Mouse (Mus musculus) heart, embryonic 16.5 days (tissue): ENCODE measurements around the gene Plcb3. TPM values are rescaled to one million over a fixed set of nuclear protein-coding genes. Genes with fewer than 3 reads are reported as not detected.

Experiments used
- ATAC-seq: fragments of 200-750 bp; cut with Nextera tagmentation; replicated peaks from 2 replicates; pipeline ENCODE4 v1.8.0; 2017; ENCODE audit warnings: moderate number of reproducible peaks; ENCODE audit not compliant: insufficient read depth, low FRiP score; ENCODE audit errors: extremely low read depth
- H3K27ac ChIP-seq: fragments of 300-500 bp; sonication (generic); 2 replicates; pipeline ENCODE4 v1.5.1; 2014; ENCODE audit warnings: mild to moderate bottlenecking, low read length, control low read depth, moderate library complexity
- H3K27me3 ChIP-seq: fragments of 300-500 bp; sonication (generic); 2 replicates; pipeline ENCODE4 v1.6.1; 2014; ENCODE audit warnings: low read length, mixed read lengths; ENCODE audit not compliant: control insufficient read depth, insufficient read depth
- H3K36me3 ChIP-seq: fragments of 300-500 bp; sonication (generic); 2 replicates; pipeline ENCODE4 v1.6.1; 2014; ENCODE audit not compliant: control insufficient read depth, insufficient read depth
- H3K4me1 ChIP-seq: fragments of 300-500 bp; sonication (generic); 2 replicates; pipeline ENCODE4 v1.6.1; 2014; ENCODE audit warnings: low read length, mixed read lengths; ENCODE audit not compliant: control insufficient read depth, insufficient read depth
- H3K4me2 ChIP-seq: fragments of 300-500 bp; sonication (generic); 2 replicates; pipeline ENCODE4 v1.6.1; 2014; ENCODE audit warnings: low read depth, mild to moderate bottlenecking, control low read depth, low read length
- H3K4me3 ChIP-seq: fragments of 300-500 bp; sonication (generic); 2 replicates; pipeline ENCODE4 v1.5.1; 2014; ENCODE audit warnings: mild to moderate bottlenecking, control low read depth, low read length
- H3K9ac ChIP-seq: fragments of 300-500 bp; sonication (generic); 2 replicates; pipeline ENCODE4 v1.6.1; 2014; ENCODE audit warnings: low read length, control low read depth
- H3K9me3 ChIP-seq: fragments of 300-500 bp; sonication (generic); replicated peaks from 2 replicates; pipeline ENCODE4 v1.6.1; 2016; ENCODE audit warnings: low read length; ENCODE audit not compliant: control insufficient read depth
- WGBS: fragments of 180-500 bp; shearing (Covaris S2); extraction: QIAGEN DNeasy Blood & Tissue Kit; methylation state at CpG from one replicate; pipeline ENCODE4 v1.1.7; 2014; 5-methylcytosine and 5-hydroxymethylcytosine counted together
- polyA plus RNA-seq: library from polyadenylated mRNA; unstranded; fragments of >200 nt; fragmentation: Nextera tagmentation; extraction: Ambion mirVana; gene quantifications from 2 replicates; pipeline ENCODE4 v1.2.1, GENCODE M21; 2015

The Plcb3 gene
- polyA plus RNA-seq, 1 experiment from 2014 or later = 16.8 TPM

DNA sequence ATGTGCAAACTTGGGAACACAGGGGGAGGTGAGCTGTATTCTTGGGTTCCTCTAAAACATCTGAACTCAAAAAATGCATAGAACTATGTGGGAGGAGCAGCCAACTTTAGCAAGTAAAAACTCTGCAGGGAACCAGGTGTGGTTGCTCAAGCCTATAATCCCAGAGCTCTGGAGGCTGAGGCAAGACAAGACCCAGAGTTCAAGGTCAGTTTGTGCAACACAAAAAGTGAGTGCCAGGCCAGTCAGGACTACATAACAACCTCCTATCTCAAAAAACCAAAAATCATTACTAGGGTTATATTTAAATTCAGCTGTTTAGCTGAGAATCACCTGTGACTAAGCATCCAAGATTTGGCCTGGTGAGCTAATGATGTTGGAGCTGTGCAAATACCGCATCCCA lies 44.3 kb downstream of the Plcb3 start:
- no peak overlapping the region for H3K4me2 ChIP-seq
- WGBS = 43% methylated on average over 1 of the region's 1 CpGs
- no peak overlapping the region for H3K27ac ChIP-seq
- H3K4me3 ChIP-seq = no peak overlapping the region
- no peak overlapping the region for H3K9ac ChIP-seq
- no peaks in the 10 kb centered on the region for H3K9me3 ChIP-seq
- H3K36me3 ChIP-seq = no peaks in the 10 kb centered on the region
- no peak for ATAC-seq
- H3K4me1 ChIP-seq = peaks cover 10% of the 10 kb centered on the region
- H3K27me3 ChIP-seq = peaks cover 63% of the 10 kb centered on the region

DNA sequence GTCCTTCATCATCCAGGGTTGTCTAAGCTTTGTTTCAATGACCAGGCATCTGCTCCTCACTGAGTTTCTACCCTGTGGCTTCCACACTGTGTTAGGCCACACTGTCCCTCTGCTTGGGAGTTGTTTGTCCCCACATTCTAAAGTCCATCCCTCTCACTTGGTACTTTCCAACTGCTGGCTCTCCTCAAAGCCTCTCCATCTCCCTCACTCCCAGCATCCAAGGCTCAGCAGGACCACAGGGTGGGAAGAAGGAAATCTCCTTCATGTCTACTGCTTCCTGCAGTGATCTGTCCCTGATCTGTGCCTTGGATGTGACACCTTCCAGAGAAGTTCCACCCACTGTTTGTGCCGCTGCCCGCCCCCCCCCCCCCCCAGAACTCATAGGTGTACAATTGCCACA lies 45.3 kb downstream of the Plcb3 start:
- peaks cover 10% of the 10 kb centered on the region for H3K4me1 ChIP-seq
- H3K4me2 ChIP-seq = no peak overlapping the region
- H3K9me3 ChIP-seq = no peaks in the 10 kb centered on the region
- no peak for ATAC-seq
- H3K36me3 ChIP-seq = no peaks in the 10 kb centered on the region
- no peak overlapping the region for H3K9ac ChIP-seq
- H3K4me3 ChIP-seq = no peak overlapping the region
- H3K27ac ChIP-seq = no peak overlapping the region
- H3K27me3 ChIP-seq = peaks cover 68% of the 10 kb centered on the region
- 5% methylated on average over 2 of the region's 2 CpGs for WGBS

DNA sequence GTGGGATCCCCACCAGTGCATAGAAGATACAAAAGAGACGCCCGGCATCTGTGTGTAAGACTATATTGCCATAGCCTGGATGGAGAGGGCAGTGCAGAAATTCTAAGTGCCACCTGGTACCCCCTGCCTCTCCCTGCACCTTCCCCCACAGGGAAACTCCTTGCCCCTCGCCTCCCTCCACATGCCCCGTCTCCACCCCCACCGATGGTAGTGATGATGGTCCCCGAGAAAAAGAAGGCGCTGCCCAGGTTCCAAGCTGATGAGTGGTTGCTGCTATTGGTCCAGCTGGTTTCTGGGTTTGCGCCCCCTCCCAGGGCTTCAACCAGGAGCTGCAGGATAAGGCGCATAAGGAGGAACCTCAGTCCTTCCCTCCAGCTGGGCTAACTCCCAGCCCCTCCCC lies 48.2 kb downstream of the Plcb3 start:
- Histone ChIP-seq H3K9ac (no peak overlapping the region), H3K36me3 (no peaks in the 10 kb centered on the region), H3K27ac (no peak overlapping the region), H3K4me1 (peaks cover 6% of the 10 kb centered on the region; the same call in 1 of the 2 replicates), H3K4me2 (no peak overlapping the region), H3K4me3 (no peak overlapping the region), H3K9me3 (no peaks in the 10 kb centered on the region), H3K27me3 (peaks cover 59% of the 10 kb centered on the region)
- WGBS = 22% methylated on average over 9 of the region's 9 CpGs
- ATAC-seq = no peak

DNA sequence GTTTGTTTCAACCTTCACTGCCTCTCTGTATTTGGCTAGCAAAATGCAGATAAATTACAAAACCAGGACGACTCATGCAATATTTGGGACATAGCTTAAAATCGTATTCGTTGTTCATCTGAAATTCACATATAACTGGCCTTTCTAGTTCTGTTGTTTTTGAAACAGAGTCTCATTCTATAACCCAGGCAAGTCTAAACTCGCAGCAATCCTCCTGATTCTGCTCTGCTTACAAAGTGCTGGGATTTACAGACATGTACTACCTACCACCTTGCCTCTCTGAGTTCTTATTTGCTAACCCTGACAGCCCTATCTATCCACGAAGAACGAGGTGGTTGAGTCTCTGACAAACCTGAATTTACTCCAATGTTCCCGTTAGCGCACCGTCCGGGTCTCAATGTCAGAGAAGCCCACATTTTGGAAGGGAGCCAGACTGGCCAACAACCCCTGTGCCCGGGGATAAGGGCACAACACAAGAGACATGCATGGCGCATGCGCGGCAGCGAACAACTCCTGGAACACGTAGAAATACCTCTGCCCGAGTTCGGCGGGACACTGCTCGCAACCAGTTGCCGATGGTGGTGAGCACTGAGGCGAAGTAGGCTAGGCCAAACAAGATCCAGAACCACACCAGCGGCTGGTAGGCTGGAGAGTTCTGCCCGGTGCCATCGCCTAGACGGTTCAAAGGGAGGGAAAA lies 49.6 kb downstream of the Plcb3 start:
- WGBS = 18% methylated on average over 26 of the region's 26 CpGs
- Histone ChIP-seq H3K9ac (peak overlapping the region; percentile 21), H3K27ac (no peak overlapping the region), H3K4me1 (peaks cover 14% of the 10 kb centered on the region), H3K9me3 (no peaks in the 10 kb centered on the region), H3K4me2 (peak overlapping the region; percentile 52), H3K36me3 (no peaks in the 10 kb centered on the region), H3K4me3 (peak overlapping the region; percentile 25), H3K27me3 (peaks cover 45% of the 10 kb centered on the region)
- ATAC-seq = no peak

DNA sequence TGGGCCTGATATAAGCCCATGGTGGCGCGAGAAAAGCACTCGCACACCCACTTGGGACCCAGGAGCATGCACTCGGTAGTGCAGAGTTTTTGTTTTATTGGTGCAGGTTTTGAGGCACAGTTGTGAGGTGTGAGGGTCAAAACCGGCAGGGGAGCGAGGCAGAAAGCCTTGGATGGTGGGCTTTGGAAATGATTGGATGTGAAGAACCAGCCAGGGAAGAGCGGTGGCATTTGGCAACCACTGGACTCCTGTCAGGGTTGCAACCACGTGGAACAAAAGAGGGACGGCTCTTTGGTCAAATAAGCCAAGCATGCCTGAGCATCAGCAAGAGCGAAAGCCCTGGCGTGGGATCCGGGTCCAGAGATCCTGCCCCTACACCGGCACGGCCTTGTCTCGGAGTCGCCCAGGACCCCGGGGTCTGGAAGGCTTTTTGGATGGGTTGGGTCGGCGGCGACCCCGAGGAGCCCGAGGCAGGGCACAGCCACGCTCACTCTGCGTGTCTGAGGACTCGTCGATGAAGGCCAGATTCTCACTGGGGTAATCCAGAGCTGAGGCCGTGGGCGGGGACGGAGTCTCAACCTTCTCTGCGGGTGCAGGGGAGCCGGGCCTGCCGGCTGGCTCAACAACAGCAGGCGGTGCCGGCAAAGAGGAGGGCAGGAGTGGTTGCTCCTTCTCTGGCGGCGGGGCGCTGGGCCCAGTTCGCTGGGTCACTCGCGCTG lies 50.5 kb downstream of the Plcb3 start:
- H3K4me1 ChIP-seq = peaks cover 15% of the 10 kb centered on the region
- no peaks in the 10 kb centered on the region for H3K36me3 ChIP-seq
- WGBS = 19% methylated on average over 40 of the region's 40 CpGs
- H3K27ac ChIP-seq = no peak overlapping the region
- no peaks in the 10 kb centered on the region for H3K9me3 ChIP-seq
- peak overlapping the region; percentile 5; the same call in 1 of the 2 replicates for H3K4me3 ChIP-seq
- H3K27me3 ChIP-seq = peaks cover 38% of the 10 kb centered on the region
- no peak for ATAC-seq
- H3K4me2 ChIP-seq = peak overlapping the region; percentile 39; the same call in 1 of the 2 replicates
- no peak overlapping the region for H3K9ac ChIP-seq

DNA sequence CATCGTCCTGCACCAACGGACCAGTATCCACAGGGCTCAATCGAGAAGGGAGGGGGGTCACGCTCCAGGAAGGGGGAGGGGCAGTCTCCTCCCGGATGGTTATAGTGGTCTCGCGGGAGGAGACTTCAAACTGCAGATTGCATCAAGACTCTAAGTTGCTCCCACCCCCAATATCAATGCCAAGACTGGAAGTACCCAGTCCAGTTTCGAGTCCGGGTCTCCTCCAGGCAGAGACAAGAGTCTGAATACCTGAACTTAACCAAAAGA lies 51.0 kb downstream of the Plcb3 start, which contains the start of gene Catsperz:
TSS of gene Catsperz (minus strand) at position 74 of the 267 bp plus-strand sequence.
- Histone ChIP-seq H3K4me1 (peaks cover 20% of the 10 kb centered on the region), H3K9ac (peak within 1 kb of the TSS; percentile 47), H3K27me3 (peaks cover 38% of the 10 kb centered on the region), H3K36me3 (no peaks in the 10 kb centered on the region), H3K4me3 (peak within 1 kb of the TSS; percentile 23), H3K4me2 (peak within 1 kb of the TSS; percentile 39), H3K9me3 (no peaks in the 10 kb centered on the region), H3K27ac (no peak within 1 kb of the TSS)
- 5% methylated on average over 9 of the region's 9 CpGs for WGBS
- no peak for ATAC-seq

DNA sequence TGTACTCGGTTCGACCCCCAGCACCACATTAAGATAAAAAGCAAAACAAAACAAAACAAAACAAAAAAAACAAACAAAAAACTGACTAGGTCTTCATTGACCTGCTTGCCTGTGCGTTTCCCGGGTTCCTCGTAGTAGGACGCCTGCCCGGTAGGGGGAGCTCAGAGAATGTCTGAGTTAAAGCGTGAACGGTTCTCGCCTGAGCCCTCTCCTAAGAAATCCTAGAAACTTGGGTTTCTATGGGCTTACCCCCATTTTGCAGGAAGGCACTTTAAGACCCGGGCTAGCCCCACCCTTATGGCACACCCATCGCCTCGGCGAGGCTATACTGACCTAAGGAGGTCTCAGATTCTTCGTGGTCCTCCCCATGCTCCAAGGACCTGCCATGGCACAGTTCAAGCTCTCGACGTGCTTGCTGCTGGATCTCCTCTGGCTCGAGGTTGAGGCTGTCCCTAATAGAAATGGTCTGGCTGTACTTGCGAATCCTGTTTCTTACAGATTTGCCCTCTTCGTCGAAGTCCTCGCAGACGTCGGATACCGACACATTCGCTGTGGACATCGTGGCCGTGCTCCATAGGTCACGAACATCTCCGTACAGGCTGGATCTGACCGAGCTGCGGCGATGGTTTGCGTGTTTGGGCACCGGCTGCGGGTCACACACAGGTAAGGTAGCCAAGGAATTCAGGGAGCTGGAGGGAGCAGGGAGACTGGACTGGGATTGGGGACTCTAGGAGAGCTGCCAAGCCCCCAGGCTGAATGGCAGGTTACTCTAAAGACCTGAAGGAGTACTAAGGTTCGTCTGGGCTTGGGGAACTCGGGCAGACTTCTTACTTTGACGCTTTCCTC lies 51.6 kb downstream of the Plcb3 start:
- no peak for ATAC-seq
- peak overlapping the region; percentile 47 for H3K9ac ChIP-seq
- peaks cover 35% of the 10 kb centered on the region for H3K27me3 ChIP-seq

DNA sequence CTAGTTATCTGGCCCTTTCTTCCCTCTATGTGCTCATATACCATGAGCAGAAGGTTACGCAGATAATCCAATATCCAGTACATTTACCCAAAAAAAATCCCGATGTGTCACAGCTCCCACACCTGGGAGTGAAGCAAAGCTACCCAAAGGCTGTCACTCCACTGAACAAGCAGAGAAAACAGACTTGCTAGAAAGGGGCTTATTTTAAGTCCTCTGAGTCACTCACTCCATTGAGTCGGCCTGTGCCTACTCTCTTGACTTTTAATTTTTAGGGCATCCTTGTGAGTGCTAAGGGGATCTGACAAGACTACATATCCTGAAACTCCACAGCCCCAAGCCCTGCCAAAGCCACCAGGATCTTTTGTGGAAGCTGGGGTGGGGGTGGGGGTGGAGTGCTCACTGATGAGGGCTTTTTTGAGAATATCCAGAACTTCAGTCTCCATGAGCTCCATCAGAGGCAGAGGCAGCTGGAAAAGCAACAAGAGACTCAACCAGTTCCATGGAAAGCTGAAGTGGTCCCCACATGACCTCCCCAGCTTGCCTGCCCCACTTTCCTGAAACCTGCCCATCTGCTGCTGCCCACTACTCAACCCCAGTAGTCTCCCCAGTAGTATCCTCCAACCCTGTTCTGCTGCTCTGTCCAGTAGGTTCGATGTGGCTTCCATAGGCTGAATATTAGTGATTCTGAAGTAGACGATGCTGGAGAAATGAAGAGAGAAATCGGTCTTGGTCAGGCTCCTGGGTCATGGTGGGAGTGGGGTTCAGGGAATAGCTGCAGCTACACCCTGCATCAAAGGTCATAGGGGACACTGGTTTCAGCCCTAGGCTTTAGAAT lies 53.2 kb downstream of the Plcb3 start:
- 66% methylated on average over 6 of the region's 6 CpGs for WGBS
- Histone ChIP-seq H3K9me3 (no peaks in the 10 kb centered on the region), H3K9ac (peak overlapping the region; percentile 75), H3K4me2 (peak overlapping the region; percentile 84), H3K27me3 (peaks cover 30% of the 10 kb centered on the region), H3K4me3 (peak overlapping the region; percentile 63), H3K36me3 (peaks cover 8% of the 10 kb centered on the region; the same call in 1 of the 2 replicates), H3K27ac (peak overlapping the region; percentile 91), H3K4me1 (peaks cover 33% of the 10 kb centered on the region)
- no peak for ATAC-seq

More for the DNA sequence above, 51.6 kb downstream of the Plcb3 start:
- Histone ChIP-seq H3K4me2 (peak overlapping the region; percentile 39), H3K4me3 (peak overlapping the region; percentile 23), H3K9me3 (no peaks in the 10 kb centered on the region), H3K36me3 (no peaks in the 10 kb centered on the region), H3K4me1 (peaks cover 26% of the 10 kb centered on the region), H3K27ac (no peak overlapping the region)
- WGBS = 6% methylated on average over 39 of the region's 39 CpGs
